Mouse (Mus musculus) lung, postnatal 36 days (tissue): ENCODE measurements at regions not wholly inside any gene's neighbourhood (a gene's known extent, or its start where the extent isn't known, plus 50 kb on each side); places are given as distances from the start of the nearest gene placed in this dataset.
A peak's percentile ranks its signal among the peaks of the same experiment; 100 is the strongest.
"Not testable (repeated sequence)": the region's sequence is repeated elsewhere in the genome, so short reads cannot be mapped to it uniquely, and the experiment has no call there.

Experiments
- DNase-seq: peaks from one replicate; pipeline ENCODE4 v3.0.0; 2022; ENCODE audit warnings: mixed read lengths

DNA sequence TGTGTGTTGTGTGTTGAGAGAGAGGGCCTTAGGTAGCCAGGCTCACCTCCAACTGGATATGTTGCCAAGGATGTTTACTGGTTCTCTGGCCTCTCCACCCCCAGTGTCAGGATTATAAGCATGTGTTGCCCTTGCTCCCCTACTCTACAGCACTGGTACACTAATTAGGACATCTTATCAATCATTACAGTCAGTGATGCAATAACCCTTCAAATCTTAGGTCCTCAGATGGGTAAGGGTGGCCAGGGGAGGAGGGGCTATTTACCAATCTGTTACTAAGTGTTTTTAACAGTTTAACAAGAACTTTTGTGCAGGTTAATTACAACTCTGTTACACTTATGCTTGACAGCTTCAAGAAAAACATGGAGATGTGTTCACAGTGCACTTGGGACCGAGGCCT is 80.1 kb upstream of the Cyp2b13 start:
- DNase-seq, result no peak

DNA sequence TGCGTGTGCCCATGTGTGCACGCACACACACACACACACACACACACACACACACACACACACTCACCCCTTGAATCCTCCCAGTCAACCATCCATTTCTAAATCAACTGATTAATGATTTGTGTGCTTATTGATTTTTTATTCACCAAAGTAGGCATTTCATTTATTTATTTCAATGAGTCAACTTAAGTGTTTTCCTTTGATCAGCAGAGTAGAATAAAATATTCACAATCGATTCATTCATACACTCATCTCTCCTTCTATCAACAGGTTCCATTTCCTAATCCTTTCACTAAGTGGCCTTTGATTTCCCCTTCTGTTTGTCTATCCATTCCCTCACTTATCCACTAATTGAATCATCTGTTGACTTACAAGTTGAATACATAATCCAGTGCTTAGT is 74.3 kb upstream of the Cyp2b13 start:
- DNase-seq, result no peak

DNA sequence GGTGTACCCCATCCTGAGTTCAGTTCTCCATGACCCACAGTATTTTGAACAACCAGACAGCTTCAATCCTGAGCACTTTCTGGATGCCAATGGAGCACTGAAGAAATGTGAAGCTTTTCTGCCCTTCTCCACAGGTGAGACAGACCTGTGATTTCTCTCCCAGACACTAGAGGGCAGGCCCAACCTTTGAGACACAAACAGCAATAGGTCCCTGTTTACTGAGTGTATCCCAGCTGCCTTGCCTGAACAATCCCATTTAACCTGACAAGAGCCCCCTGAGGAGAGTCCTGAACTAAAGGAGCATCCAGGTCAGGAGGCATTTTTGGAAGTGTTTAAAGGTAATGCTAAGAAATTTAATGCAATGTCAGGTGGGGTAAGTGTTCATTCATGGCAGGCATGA is 73.0 kb upstream of the Cyp2b13 start:
- peak; percentile 8 for DNase-seq

DNA sequence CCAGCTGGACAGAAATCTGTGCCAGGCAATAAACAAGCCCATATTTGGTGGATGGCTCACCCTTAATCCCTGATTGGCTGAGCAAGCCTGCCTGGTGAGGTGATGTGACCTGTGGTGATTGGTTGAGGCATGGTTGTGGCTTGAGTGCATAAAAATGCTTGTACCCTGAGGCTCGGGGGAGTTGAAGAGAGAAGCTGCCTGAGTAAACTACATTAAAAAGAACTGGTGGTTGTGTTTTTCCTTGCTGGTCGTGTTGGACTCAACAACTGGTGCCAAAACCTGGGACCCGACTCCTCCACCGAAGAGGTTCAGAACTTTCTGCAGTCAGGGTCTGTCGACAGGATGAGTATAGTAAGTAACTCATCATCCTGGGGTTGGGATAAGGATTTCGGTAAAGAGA is 55.4 kb upstream of the Cyp2b13 start:
- not testable (repeated sequence) for DNase-seq

DNA sequence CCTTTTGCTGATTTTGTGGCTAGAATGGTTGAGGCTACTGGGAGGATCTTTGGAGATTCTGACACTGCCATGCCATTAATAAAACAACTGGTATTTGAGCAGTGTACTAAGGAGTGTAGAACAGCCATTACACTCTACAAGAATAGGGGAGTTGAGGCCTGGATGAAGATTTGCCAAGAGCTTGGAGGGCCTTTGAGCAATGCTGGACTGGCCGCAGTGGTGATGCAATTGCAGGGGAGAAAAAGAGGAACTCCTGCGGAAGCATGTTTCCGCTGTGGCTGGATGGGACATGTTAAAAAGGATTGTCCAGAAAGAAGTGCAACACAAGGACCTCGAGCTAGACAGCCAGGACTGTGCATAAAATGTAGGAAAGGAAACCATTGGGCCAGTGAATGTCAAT is 53.2 kb upstream of the Cyp2b13 start:
- DNase-seq, result peak; percentile 11
